Mouse (Mus musculus): ENCODE results near the gene Tmub1.
"Not testable (repeated sequence)": the region's sequence is repeated elsewhere in the genome, so short reads cannot be mapped to it uniquely, and the experiment has no call there.

Gene Tmub1

DNA sequence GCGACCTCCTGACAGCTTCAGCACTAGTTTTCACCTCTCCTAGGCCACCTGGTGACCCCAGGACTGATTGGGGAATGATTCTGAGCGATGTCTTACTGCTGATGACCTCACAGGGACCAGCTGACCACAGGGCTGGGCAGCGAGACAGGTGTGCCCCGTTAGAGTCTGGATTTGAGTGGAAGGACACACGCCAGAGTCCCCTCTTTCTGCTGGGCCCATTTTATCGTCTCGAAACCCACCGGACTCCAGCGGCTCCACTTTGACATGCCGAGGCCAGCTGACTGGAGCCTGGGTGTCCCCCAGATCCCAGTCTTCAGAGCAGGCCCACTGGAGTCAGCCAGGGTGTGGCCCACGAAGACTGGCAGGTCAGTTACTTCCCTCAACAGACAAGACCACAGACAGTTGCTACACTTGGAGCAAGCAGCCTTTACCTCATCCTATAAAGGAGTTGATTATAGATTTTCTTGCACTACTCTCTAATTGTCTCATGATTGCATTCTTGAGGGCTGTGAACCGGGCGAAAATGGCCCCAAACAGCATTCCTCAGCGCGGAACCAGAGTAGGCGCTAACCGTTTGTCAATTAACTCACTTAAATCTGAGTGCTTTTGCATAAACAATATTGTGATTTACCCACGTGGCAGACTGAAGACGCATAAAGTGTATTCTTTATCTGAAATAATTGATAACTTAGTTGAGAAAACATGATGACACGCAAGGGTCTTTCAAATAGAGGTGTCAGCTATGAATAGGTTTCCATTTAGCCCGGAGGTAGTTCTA, 23.5 kb downstream of the Tmub1 start:
- DNase-seq (ENCODE audit: low read depth, low spot score) = no peak

- DNase-seq (ENCODE audit: low read depth, low spot score) = peak; percentile 94
These were observed 24.3 kb downstream of the Tmub1 start, which contains the start of the genes Cdk5 and Slc4a2 for GRCm38 (mm10) chr5:24423129-24424003. TSS of gene Cdk5 (minus strand) at chr5:24423530. TSS of gene Slc4a2 (plus strand) at chr5:24423837.

- no peak for DNase-seq (ENCODE audit: low read depth, low spot score)
These were observed 27.3 kb downstream of the Tmub1 start for GRCm38 (mm10) chr5:24420381-24420780.

DNA sequence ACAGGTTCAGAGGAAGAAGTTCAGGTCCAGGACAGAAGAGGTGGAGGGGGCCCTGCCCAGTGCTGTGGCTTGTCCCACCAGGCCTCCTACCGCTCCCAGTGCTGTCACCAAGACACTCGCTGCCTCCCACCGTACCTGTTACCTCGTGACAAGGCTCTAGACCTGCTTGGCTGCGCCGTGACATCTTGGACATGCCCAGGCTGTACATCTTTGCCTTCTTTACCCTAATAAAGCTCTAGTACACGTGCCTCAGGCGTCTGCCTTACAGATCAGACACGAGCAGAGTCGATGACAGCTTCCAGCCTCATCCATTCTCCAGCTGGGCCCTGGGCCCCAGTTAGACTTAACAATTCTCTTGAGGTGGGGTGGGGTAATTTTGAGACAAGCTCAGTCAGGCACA, 30.1 kb downstream of the Tmub1 start:
- DNase-seq (ENCODE audit: low read depth, low spot score) = no peak

GRCm38 (mm10) chr5:24416222-24416736, 31.4 kb downstream of the Tmub1 start:
- DNase-seq (ENCODE audit: low read depth, low spot score) = no peak

GRCm38 (mm10) chr5:24413938-24414337, 33.7 kb downstream of the Tmub1 start:
- no peak for DNase-seq (ENCODE audit: low read depth, low spot score)

DNA sequence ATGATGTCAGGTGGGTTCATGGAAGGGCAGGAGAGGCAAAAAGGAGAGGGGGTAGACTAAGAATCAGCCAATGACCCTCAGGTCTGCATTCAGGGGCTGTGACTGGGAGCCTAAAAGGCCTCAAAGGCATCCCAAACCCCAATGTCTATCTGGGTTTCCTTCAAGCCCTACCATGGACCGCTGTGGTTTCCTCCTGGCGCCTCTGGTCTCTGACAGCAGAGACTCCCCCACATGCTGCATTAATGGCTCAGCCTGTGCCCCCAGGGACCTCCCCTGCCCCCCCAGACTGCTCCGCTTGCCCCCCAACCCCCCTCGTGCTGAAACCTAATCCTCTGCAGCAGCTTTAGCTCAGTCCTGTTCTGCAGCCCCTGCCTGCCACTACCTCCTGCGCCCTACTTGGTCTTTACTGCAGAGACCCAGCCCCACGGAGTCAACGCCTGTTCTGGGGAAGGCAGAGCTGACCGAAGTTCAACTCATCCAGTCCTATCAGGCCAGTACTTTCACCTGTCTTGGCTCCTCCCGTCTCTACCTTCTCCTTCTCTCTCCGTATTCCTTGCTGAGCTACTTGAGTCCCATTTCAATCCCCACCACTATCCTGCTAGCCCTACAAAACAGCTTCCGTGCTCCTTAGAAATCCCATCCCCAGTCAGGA, 34.5 kb downstream of the Tmub1 start, which contains the start of gene Asic3:
Gene Asic3 (plus strand): TSS at position 351 of the 652 bp plus-strand sequence.
- no peak for DNase-seq (ENCODE audit: low read depth, low spot score)

- no peak for DNase-seq (ENCODE audit: low read depth, low spot score)
These were observed 35.6 kb downstream of the Tmub1 start for GRCm38 (mm10) chr5:24412063-24412462.

- no peak for DNase-seq (ENCODE audit: low read depth, low spot score)
These were observed 38.2 kb downstream of the Tmub1 start for GRCm38 (mm10) chr5:24409466-24409865.

DNA sequence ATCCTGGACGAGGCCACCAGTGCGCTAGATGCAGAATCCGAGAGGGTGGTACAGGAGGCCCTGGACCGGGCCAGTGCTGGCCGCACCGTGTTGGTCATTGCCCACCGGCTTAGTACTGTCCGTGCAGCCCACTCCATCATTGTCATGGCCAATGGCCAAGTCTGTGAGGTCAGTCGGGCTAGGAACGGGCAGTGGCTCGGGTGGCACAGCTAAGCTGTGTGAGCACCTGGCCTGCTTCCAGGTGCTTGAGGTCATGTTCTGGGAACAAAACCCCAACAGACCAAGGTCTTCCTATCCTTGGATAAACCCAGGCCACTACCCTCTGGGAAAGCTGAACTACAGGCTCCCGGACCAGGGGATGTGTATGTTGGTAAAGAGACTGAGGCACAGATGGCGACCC, 39.0 kb downstream of the Tmub1 start:
- DNase-seq (ENCODE audit: low read depth, low spot score) = no peak

- no peak for DNase-seq (ENCODE audit: low read depth, low spot score)
These were observed 42.2 kb downstream of the Tmub1 start for GRCm38 (mm10) chr5:24405389-24405876.

DNA sequence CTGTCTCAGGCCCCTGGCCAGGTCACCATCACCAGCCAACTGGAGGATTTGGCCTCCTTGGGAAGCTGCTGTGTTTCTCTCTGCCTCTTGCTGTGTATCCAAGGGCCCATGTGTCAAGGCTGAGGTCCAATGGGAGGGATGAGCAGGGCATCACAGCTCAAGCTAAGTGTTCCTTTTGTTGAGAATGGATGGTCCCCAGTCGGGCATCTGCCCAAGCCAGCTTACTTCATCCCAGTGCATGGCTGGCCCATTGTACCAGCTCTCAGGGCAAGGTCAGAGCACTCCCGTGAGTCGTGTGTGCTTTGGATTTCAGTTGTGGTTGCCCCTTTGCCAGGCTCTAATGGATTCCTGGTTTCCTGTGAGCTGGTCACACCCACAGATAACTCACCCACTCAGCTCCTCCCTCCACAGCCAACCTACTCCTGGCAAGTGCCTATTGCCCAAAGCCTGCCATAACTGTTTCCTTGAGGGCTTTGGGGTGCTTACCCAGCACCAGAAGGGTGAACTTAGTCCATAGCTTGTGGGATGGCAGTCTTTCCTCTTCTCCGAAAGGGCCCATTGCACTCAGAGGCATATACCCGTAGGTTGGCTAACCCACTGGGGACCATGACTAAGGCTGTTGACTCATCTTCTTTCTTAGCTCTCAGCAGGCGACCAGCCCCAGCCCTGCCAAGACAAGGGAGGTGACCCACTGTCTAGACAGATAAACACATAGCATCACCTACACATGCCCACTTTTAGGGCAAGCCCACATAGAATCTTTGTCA, 42.9 kb downstream of the Tmub1 start:
- DNase-seq (ENCODE audit: low read depth, low spot score) = no peak

DNA sequence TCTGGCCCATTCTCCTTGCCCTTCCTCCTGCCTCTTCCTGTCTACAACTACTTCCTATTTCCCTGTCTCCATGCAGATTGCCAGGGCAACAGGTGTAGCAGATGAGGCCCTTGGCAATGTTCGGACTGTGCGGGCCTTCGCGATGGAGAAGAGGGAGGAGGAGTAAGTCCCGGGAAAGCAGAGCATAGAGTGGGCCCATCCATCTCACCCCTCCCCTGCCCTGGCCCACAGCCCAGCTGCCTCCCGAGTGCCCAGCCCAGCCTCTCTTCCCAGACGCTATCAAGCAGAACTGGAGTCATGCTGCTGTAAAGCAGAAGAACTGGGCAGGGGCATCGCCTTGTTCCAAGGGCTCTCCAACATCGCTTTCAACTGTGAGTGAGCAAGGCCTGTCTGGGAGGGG, 45.7 kb downstream of the Tmub1 start:
- DNase-seq (ENCODE audit: low read depth, low spot score) = no peak

GRCm38 (mm10) chr5:24400911-24401605, 46.6 kb downstream of the Tmub1 start:
- no peak for DNase-seq (ENCODE audit: low read depth, low spot score)

- no peak for DNase-seq (ENCODE audit: low read depth, low spot score)
These were observed 47.3 kb downstream of the Tmub1 start for GRCm38 (mm10) chr5:24400362-24400761.

- DNase-seq (ENCODE audit: low read depth, low spot score) = no peak
These were observed 48.0 kb downstream of the Tmub1 start for GRCm38 (mm10) chr5:24399686-24400085.

GRCm38 (mm10) chr5:24396254-24396653, 51.4 kb downstream of the Tmub1 start:
- not testable (repeated sequence) for DNase-seq (ENCODE audit: low read depth, low spot score)

All from retina, adult 2 months (tissue).